Mouse (Mus musculus) midbrain, embryonic 10.5 days (tissue): ENCODE measurements around the gene Rab38. TPM values are rescaled to one million over a fixed set of nuclear protein-coding genes. Genes with fewer than 3 reads are reported as not detected.

Source experiments
- polyA plus RNA-seq: library from polyadenylated mRNA; unstranded; fragments of >200 nt; fragmentation: Nextera tagmentation; extraction: Ambion mirVana; gene quantifications from 2 replicates; pipeline ENCODE4 v1.2.1, GENCODE M21; 2016

The Rab38 gene
- polyA plus RNA-seq, 1 experiment from 2014 or later, result 4.8 TPM

Other genes with a start within 250 kb of the Rab38 start
- 20.2 and 20.6 TPM in 2 replicates for gene Ctsc, start 152.2 kb upstream of the Rab38 start, polyA plus RNA-seq